14 mouse cellular contexts compared by ENCODE assay signal in the genomic region with DNA sequence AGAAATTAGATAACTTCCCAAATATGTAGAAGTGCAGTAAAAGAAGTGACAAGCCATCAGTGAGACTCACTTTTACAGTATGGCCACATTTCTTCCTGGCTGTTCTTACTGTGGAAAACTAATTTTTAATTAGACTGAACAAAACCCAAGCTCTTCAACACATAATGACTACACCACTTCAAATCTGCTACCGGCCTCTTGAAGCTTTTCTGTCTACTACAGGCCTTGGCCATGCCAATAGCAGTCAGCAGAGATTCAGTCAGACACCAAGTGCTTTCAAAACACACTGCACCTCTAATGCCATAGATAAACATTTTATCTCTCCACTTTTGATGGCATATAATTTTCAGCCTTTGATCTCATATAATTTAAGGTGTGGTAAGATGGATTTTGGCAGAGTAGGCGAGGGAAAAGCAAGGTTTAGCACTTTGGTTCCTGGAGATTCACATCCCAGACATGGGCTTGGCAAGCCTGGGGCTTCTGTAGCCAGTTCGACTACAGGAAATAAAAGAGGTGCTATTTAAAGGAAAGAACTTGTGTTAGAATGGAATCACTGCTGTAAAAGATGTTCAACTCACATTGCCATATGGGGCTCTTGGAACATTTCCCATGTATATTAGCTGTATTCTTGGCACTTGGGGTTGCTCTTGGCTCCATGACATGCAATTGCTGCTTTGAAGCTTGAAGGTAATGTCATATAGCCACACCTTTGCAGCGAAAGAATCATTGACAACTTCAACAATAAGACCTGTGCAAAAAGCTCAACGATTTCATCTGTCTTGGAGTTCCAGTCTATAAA.
DNase-seq lines count a peak whose midpoint lies in the region; TF ChIP-seq lines count a peak whose summit lies in the region.
"Had no signal": no experiment of that assay in that cellular context is flagged by ENCODE, and none has a peak within 500 bp of the region (broad histone marks: within the 10 kb centered on the region; RNA-seq: fewer than 3 reads in every experiment).

No protein-coding gene starts in this region.

- H3K27ac ChIP-seq in cortical plate, adult 2 months (ENCODE audit: insufficient read depth, low read length): 0 out of 2 replicates have a peak overlapping the region, but pooled peaks have one; percentile 46
- H3K27ac ChIP-seq: embryonic facial prominence, embryonic 13.5 days; heart, embryonic 15.5 days; liver, embryonic 15.5 days had no signal

- TF ChIP-seq POLR2A in cortical plate, adult 2 months (IDR thresholded peaks at IDR 0.05; ENCODE audit: extremely low read depth, insufficient read depth, low read length): no peak

- H3K4me1 ChIP-seq in cortical plate, adult 2 months (ENCODE audit: control insufficient read depth, insufficient read depth, low read length): no peaks in the 10 kb centered on the region
- H3K4me1 ChIP-seq: embryonic facial prominence, embryonic 13.5 days; heart, embryonic 15.5 days; liver, embryonic 15.5 days had no signal

- H3K4me3 ChIP-seq in cortical plate, adult 2 months (ENCODE audit: insufficient read depth, low read length): no peak overlapping the region
- H3K4me3 ChIP-seq: embryonic facial prominence, embryonic 13.5 days; heart, embryonic 15.5 days; liver, embryonic 15.5 days had no signal

- no peak for TF ChIP-seq CTCF in cortical plate, adult 2 months (IDR thresholded peaks at IDR 0.05; ENCODE audit: extremely low read depth, insufficient read depth, low read length)

- peak; percentile 3 to 18 for DNase-seq in cerebellum, postnatal 36 days
- DNase-seq in cerebellum, adult 11 months: no peak
- peak; percentile 72 for DNase-seq in layer of hippocampus, adult 9-11 months
- peak; percentile 68 for DNase-seq in right cerebral cortex, adult 18-20 months
- no peak for DNase-seq in adrenal gland, postnatal 36 days
- no peak for DNase-seq in gastrocnemius, postnatal 25 days
- DNase-seq in c-Kit-positive CD71-positive TER-119-positive erythroid progenitor cells, embryonic 14.5 days (ENCODE audit: low spot score): no peak
- DNase-seq: B cell, adult 2 months; gastrocnemius, postnatal 10 days; kidney, postnatal 10 days had no signal

Comparison
In these comparisons a context has a peak if more than half of its experiments do, and no peak if none do; other contexts are left out.
1. DNase-seq: peak in cerebellum, postnatal 36 days (2 of 2), layer of hippocampus, adult 9-11 months (single experiment) and right cerebral cortex, adult 18-20 months (single experiment); none in cerebellum, adult 11 months (single experiment), adrenal gland, postnatal 36 days (0 of 2), gastrocnemius, postnatal 25 days (single experiment) and c-Kit-positive CD71-positive TER-119-positive erythroid progenitor cells, embryonic 14.5 days (single experiment).